Mouse (Mus musculus) liver, adult 2 months (tissue): ENCODE data around the gene Gnl1. TPM values are rescaled to one million over a fixed set of nuclear protein-coding genes. Genes with fewer than 3 reads are reported as not detected.

Experiments
- DNase-seq: peaks from one replicate; pipeline ENCODE4 v3.0.0-alpha.2; 2011; ENCODE audit warnings: low read depth, low spot score; ENCODE audit errors: extremely low read depth
- H3K27ac ChIP-seq: fragments of 200-500 bp; replicated peaks from 2 replicates; pipeline ENCODE4 v1.5.1; 2012; ENCODE audit warnings: low read depth, mild to moderate bottlenecking, control low read depth, inconsistent platforms, low read length; ENCODE audit not compliant: insufficient read depth
- H3K27me3 ChIP-seq: fragments of 200-500 bp; 2 replicates; pipeline ENCODE4 v1.6.1; 2012; ENCODE audit warnings: mild to moderate bottlenecking, moderate library complexity, low read length, inconsistent platforms; ENCODE audit not compliant: control insufficient read depth, insufficient read depth
- H3K36me3 ChIP-seq: fragments of 200-500 bp; 2 replicates; pipeline ENCODE4 v1.6.1; 2012; ENCODE audit warnings: low read length, inconsistent platforms; ENCODE audit not compliant: control insufficient read depth, insufficient read depth
- H3K4me1 ChIP-seq: fragments of 200-500 bp; 2 replicates; pipeline ENCODE4 v1.6.1; 2011; ENCODE audit warnings: low read length; ENCODE audit not compliant: control insufficient read depth, insufficient read depth
- H3K4me3 ChIP-seq: fragments of 200-500 bp; 2 replicates; pipeline ENCODE4 v1.5.1; 2011; ENCODE audit warnings: low read depth, mild to moderate bottlenecking, control low read depth, low read length, moderate library complexity; ENCODE audit not compliant: insufficient read depth
- H3K79me2 ChIP-seq: fragments of 200-500 bp; 2 replicates; pipeline ENCODE4 v1.6.1; 2012; ENCODE audit warnings: inconsistent platforms, mild to moderate bottlenecking, low read length, moderate library complexity; ENCODE audit not compliant: control insufficient read depth, insufficient read depth
- H3K9ac ChIP-seq: fragments of 200-500 bp; 2 replicates; pipeline ENCODE4 v1.6.1; 2012; ENCODE audit warnings: low read depth, mild to moderate bottlenecking, control low read depth, inconsistent platforms, low read length
- CTCF ChIP-seq: fragments of 200-500 bp; IDR thresholded peaks from 2 replicates; pipeline ENCODE4 v1.5.1; 2011; ENCODE audit warnings: low read depth, low read length, control low read depth
- POLR2A ChIP-seq: fragments of 200-500 bp; IDR thresholded peaks from 2 replicates; pipeline ENCODE4 v1.6.1; 2011; ENCODE audit warnings: low read length, control low read depth; ENCODE audit not compliant: insufficient read depth; ENCODE audit errors: extremely low read depth
- WGBS: fragments of 180-500 bp; shearing (Covaris S2); methylation state at CpG from one replicate; pipeline ENCODE4 v1.1.7; 2018; 5-methylcytosine and 5-hydroxymethylcytosine counted together
- polyA plus RNA-seq: library from polyadenylated mRNA; depleted of rRNA; stranded (reverse); fragments of >200 nt; gene quantifications from 2 replicates; pipeline ENCODE4 v1.2.3, GENCODE M21; 2012
- total RNA-seq: library from RNA; depleted of rRNA; stranded (reverse); fragments of >200 nt; gene quantifications from 2 replicates; pipeline ENCODE4 v1.2.3, GENCODE M21; 2014

The Gnl1 gene
- total and polyA plus RNA-seq, 2 experiments, result 8.4 to 8.8 TPM

- no peaks in the 10 kb centered on the region for H3K36me3 ChIP-seq
- peaks cover 7% of the 10 kb centered on the region for H3K4me1 ChIP-seq
- 0 out of 2 replicates have a peak overlapping the region, but pooled peaks have one; percentile 57 for H3K27ac ChIP-seq
- 11% methylated on average over 12 of the region's 12 CpGs for WGBS
- peaks cover 27% of the 10 kb centered on the region for H3K79me2 ChIP-seq
- DNase-seq, result peak; percentile 64
- H3K9ac ChIP-seq, result peak overlapping the region; percentile 36
- no peaks in the 10 kb centered on the region for H3K27me3 ChIP-seq
- TF ChIP-seq POLR2A (no peak), CTCF (0 out of 2 replicates have a peak, but pooled peaks have one; percentile 13)
- 0 out of 2 replicates have a peak overlapping the region, but pooled peaks have one; percentile 24 for H3K4me3 ChIP-seq
These were observed 18.3 kb downstream of the Gnl1 start for GRCm38 (mm10) chr17:35997713-35998510.

- WGBS, result 49% methylated on average over 6 of the region's 6 CpGs
- DNase-seq, result no peak
- Histone ChIP-seq H3K27me3 (no peaks in the 10 kb centered on the region), H3K9ac (no peak overlapping the region), H3K27ac (no peak overlapping the region), H3K4me1 (peaks cover 7% of the 10 kb centered on the region), H3K36me3 (no peaks in the 10 kb centered on the region), H3K4me3 (no peak overlapping the region), H3K79me2 (peaks cover 32% of the 10 kb centered on the region)
- TF ChIP-seq CTCF (no peak), POLR2A (no peak)
These were observed 19.1 kb downstream of the Gnl1 start for GRCm38 (mm10) chr17:35998545-35999305.

- Histone ChIP-seq H3K79me2 (peaks cover 36% of the 10 kb centered on the region), H3K36me3 (no peaks in the 10 kb centered on the region), H3K27ac (no peak overlapping the region), H3K4me3 (no peak overlapping the region), H3K9ac (no peak overlapping the region), H3K27me3 (no peaks in the 10 kb centered on the region), H3K4me1 (peaks cover 7% of the 10 kb centered on the region)
- 66% methylated on average over 7 of the region's 7 CpGs for WGBS
- TF ChIP-seq CTCF (no peak), POLR2A (no peak)
- no peak for DNase-seq
These were observed 19.7 kb downstream of the Gnl1 start for GRCm38 (mm10) chr17:35999356-35999755.

GRCm38 (mm10) chr17:36000349-36000748, 20.7 kb downstream of the Gnl1 start:
- TF ChIP-seq CTCF (no peak), POLR2A (no peak)
- 56% methylated on average over 4 of the region's 4 CpGs for WGBS
- peaks cover 6% of the 10 kb centered on the region for H3K4me1 ChIP-seq
- H3K27ac ChIP-seq, result no peak overlapping the region
- no peak for DNase-seq
- no peak overlapping the region for H3K9ac ChIP-seq
- peaks cover 35% of the 10 kb centered on the region for H3K79me2 ChIP-seq
- H3K36me3 ChIP-seq, result no peaks in the 10 kb centered on the region
- H3K4me3 ChIP-seq, result no peak overlapping the region
- H3K27me3 ChIP-seq, result no peaks in the 10 kb centered on the region

GRCm38 (mm10) chr17:36001121-36001897, 21.7 kb downstream of the Gnl1 start:
- Histone ChIP-seq H3K4me3 (no peak overlapping the region), H3K36me3 (no peaks in the 10 kb centered on the region), H3K79me2 (peaks cover 32% of the 10 kb centered on the region), H3K27me3 (no peaks in the 10 kb centered on the region), H3K27ac (no peak overlapping the region), H3K9ac (no peak overlapping the region), H3K4me1 (peaks cover 5% of the 10 kb centered on the region; the same call in 1 of the 2 replicates)
- TF ChIP-seq POLR2A (no peak), CTCF (no peak)
- no peak for DNase-seq
- 94% methylated on average over 12 of the region's 12 CpGs for WGBS
